Mouse (Mus musculus) skeletal muscle tissue, adult 2 months (tissue): ENCODE measurements around the gene Smtn.

Source experiments
- DNase-seq: peaks from one replicate; pipeline ENCODE4 v3.0.0-alpha.2; 2012; ENCODE audit warnings: low read depth, low spot score

Smtn gene

DNA sequence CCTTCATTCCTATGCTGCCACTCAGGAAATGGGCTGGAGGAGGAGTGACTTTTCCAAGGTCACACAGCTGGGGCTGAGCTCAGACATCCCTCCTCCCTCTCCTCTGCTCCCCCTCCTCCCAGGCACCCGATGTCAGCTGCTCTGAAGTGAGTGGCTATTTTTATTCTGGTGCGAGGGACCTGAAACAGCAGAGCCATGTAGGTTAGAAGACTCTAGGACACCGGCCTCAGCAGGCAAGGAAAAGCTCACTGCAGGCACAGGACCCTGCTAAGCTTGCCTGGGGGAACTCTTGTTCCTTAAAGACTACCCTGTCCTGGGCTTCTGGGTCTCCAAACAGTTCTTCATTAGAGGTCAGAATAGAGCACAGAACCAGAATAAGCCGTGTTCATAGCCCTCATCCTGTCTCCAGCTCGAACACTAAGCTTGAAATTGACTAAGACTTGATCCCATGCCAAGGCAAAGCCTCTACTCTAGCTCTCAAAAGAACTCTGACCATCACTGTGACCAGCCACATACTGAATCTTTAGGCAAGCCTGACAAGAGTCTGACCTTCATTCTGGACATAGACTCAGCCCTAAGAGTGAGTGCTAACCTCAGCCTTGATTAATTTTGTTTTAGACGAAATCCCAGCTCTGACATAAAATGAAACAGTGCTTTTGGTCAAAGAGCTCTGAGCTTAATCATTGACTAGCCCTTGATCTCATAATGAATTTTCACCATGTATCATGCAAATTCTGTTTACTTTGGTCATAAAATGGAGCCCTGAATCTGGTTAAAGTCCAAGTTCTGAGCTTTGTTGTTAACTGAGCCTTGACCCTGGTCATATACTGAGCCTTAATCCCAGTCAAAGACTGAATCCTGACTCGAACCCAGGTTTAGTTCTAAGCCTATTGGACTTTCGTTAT is 31.0 kb downstream of the Smtn start:
- DNase-seq: no peak

DNA sequence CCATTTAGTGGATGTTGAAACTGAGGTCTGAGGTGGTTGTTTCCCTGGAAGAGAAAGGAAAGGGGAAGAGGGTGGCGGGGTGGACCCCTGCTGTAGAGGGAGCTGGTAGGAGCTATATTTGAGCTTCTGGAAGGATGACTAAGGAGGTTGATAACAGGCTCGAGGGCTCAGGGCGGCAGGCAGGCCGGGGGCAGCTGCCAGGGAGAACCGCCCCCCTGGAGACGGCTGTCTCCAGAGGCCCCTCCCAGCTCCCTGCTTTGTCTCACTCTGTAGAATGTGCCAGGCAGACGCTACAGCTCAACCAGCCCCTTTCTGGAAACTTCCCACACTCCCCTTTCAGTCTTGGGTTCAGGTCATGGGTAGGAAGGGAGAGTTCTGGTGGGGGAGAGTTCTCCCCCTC is 32.2 kb downstream of the Smtn start:
- no peak for DNase-seq

DNA sequence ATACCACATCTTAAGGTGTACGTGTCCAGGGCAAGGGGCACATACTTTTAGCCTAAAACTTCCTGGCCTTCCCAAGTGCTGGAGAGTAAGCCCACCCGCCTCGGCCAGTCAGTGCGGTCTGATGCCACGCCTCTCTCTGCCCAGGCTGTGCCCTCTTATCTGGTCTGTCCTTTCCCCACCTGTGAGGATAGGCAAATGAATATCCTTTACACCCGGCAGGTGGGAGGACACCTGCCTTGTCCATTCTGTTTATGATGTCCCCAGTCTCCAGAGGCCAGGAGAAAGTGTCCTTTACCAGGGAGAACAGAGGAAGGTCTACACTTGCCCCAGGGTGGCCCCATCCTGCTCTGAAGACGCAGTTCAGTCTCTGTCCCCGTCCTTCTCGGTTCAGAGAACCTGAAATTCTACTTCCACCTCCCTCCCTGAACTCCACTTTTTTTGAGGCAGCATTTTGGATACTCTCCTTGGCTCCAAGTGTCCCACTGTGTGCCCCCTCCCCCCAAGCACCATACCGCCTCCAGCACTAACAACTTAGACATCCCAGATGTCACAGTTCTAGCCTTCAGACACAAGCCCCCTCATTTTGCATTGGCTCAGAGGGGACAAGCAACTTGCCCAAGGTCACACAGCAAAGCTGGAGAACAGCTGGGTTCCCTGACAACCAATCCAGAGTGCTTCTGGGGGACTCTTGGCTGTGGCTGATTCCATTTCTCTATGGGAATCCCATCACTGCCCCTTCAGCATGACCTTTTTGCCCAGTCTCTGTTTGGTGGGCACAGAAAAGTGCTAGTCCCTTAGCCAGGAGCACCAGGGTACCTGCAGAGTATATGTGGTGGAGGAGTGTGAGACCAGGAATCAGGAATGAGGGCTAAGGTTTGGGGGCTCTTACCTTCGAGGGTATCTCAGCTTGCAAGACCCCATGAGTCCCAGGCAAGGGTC is 36.4 kb downstream of the Smtn start:
- DNase-seq: no peak

DNA sequence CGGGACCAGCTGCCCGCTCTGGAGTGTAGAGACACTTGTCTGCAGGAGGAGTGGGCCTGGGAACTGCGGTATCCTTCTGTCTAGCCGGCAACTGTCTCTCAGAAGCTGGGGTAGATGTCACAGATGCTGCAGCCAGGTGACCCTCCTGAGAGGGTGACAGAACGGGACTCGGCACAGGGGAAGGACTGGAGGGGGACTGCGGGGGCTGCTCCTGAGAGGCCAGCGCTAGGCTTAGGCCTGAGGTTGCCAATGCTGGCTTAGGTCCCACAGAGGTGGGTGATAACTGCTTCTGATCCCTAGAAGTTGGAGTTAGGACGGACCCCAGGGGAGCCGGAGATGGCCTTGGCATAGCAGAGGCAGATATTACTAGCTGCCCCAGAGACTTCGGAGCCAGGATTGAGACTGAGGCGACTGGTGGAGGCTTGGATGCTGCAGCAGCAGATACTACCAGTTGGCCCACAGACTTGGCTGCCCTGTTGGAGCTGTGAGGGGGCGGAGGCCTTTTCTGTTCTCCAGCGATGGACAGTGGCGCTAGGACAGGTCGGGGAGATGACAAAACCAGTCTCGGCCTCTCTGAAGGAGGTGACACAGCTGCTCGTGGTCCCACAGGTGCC is 37.8 kb downstream of the Smtn start:
- no peak for DNase-seq

DNA sequence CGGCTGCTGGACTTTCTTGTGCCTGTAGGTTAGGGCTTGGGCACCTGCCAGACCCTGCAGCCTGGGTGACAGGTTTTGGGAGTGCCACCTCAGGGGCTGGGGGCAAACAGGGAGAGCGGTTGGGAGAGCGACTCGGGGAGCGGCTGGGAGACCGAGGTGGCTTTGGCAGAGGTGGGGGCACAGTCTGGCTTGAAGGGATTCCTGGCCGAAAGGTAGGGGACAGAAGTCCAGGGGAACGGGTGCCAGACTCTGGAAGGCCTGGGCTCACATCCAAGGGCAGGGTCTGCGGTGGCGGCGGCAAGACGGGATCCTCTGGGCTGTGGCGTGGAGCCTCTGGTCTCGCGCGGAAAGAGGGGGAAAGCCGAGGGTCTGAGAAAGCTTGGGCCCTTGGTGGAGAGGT is 38.4 kb downstream of the Smtn start:
- no peak for DNase-seq

DNA sequence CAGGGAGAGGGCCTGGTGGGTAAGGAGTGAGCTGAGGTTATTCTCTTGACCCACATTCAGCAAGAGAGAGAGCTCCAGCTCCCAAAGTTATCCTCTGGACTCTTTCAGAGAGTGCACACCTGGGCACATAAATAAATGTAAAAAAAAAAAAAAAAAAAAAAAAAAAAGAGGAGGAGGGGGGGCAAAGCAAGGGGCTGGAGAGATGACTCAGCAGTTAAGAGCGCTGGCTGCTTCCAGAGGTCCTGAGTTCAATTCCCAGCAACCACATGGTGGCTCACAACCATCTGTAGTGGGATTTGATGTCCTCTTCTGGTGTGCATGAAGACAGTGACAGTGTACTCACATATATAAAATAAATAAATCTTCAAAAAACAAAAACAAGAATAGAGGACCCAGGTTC is 43.1 kb downstream of the Smtn start:
- DNase-seq: no peak

DNA sequence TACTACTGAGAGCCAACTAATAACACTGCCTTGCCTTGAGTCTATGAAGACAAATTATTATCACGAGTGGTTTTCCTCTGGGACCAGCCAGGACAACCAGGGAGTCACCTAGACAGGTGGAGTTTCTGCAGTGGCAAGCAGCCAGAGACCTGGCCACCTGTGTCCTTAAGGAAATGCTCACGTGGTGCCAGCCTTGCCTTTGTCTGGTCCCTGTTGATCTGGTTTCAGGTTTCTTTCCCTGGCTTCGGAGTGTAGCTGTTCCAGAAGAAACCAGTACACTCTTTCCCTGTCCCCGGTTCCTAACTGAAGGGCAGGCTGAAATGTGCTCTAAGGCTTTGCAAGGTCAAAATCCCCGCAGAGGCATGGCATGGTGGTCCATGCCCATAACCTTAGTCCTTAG is 43.7 kb downstream of the Smtn start:
- DNase-seq: no peak

DNA sequence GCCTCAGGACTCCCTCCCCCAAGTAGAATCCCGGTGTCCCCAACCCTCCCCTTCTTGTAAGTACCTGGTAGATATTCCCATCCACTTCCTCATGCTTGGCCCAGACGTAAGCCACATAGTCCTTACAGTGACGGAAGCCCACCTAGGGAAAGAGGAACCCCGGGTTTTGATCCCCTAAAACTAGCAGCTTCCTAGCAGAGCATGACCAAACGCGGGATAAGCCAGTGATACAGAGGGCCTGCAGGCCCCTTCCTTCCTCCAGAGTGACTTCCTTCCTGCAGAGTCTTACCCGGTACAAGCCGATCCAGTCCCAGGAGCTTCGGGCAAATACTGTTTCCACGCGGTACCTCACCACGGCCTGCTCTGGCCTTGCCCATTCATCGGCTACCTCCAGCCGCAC is 44.9 kb downstream of the Smtn start:
- no peak for DNase-seq

DNA sequence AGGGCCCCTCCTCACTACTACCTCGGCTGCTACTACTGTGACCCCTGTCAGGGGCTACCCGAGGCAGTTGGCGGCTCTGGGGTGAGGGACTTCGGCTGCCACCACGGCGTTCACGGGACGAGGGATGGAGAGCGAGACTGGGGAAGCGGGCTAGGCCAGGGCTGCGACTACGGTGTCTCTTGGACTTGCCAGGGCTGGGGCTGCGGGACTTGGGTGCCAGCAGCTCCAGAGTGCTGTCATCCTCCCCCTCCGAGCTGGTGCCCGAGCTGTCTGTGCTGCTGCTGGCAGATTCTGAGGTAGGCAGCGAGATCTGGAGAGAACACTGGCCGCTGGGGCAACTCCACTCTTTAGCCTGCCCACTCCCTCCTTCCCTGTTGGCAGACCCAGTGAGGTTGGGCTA is 45.6 kb downstream of the Smtn start:
- no peak for DNase-seq

DNA sequence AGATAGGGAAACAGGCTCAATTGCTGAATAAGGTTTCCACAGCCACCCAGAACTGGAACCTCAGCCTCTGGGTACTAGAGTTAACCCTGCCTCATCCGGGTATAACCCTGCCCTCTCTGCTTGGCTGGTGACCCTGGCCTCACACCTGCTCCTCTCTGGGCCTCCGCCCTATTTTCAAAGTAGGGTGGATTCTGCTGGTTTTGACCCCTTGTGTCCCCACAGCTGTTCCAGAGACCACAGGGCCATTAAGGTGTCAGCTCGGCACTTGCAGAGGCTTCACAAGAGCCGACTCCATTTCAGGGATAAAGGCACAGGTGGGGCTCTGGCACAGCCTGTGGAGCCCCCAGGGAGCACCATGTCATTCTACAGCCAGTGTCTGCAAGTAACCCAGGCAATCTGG is 47.7 kb downstream of the Smtn start:
- DNase-seq: no peak

DNA sequence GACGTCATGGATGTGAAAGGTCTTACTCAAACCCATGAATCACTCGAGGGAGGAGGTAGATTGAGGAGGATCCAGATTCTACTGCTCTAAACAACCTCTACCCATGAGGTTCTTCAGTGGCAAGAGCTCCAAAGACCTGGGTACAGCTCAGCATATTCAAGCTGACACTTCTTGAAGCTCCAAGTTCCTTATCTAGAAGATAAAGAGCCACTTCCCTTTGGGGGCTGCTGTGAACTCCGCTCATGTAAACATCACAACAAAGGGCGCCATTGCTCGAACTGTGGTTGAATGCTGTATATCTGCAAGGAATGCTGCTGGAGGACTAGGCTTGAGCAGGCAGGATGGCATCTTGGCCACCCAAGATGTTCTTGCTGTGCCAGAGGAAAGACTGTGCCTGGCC is 51.4 kb downstream of the Smtn start:
- DNase-seq: no peak

DNA sequence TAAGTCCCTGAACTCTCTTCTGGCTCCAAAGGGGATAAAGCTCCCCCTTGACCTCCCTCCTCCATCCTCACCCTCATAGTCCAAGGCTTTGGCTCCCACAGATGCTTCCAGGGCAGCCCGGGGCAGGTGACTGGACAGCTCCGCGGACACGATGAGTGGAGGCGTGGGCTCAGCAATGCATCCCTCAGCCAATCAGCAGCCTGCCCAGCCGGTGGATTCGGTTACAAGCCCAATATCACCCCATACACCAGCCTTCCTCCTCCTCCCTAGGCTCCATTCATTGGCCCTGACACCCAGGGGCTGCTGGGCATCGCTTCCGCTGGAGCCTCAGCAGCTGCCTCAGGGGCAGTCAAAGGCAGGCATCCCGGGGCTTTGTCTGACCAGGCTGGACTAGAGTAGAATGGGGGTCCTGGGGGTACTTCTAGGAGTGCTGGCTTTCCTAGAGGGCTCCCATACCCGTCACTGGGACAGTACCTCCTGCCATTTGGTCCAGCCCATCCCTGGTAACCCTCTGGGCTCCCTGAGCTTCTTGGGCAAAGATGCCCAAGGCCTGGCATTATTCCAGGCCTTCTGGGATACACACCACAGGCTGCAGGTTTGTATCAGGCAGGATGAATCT is 52.4 kb downstream of the Smtn start, which contains the start of gene Pla2g3:
Gene Pla2g3 (plus strand): TSS at position 333 of the 619 bp plus-strand sequence.
- DNase-seq: no peak

DNA sequence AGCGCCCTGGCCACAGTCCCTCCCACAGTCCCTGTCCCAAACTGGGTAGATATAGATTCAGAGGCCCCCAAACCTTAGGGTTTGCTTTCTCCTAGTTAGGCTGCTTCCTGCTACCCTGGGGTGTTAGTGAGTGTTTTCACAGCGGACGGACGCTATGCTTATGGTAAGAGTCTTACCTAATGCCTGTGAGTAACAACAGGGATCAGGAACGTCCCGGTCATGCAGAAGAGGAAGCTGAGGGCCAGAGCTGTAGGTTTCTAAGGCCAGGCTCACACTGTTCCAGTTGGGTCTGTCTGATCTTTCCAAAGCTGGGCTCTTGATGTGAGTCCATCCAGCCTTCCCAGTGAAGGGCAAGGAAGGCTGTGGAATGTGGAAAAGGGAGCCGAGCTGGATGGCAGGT is 54.1 kb downstream of the Smtn start:
- DNase-seq: no peak

DNA sequence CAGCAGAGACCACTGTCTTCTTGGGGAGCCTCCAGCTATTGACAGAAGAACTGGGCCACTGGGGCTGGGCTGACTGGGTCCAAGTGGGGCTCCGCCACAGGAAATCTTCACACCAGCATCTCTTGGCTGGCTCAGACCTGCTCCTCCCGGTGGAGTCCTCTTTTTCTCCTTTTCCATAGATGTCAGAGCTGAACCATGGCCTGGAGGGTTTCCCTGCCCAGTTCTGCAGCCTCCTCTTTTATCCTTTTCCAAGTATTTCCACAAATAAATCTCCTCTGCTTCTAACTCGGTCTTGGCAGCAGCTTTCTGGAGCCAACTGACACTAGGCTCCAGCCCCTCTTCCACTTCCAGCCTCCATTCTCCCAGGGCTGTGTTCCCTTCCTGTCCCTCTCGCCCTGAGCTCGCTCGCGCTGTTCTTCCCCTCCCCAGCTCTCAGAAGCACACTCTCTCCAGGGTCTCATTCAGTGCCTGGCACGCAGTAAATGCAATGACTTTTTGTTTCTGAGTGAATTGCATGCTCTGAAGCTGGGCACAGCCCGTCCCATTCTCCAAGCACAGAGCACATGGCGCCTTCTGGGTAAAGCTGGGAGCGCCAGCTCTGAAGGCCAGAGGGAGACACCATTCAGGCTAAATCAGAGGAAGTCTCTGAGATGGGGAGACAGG is 56.3 kb downstream of the Smtn start:
- DNase-seq: no peak

DNA sequence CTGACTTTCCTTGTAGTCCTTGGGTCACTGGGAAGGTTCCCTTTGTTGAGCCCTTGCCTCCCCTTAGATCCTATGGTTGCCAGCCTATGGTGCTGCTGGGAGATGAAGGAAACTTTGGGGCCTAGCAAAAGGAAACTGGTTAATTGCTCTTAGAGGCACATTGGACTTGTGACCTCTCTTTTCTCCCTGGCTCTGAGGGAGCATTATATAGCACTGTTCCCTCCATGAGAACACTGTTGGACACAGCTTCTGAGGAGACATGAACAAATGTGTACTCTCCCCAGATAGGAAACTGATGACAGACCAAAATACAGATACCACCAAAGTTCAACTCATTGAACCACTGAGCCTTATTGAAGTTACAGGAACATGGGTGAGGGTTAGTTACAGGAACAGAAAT is 64.9 kb downstream of the Smtn start:
- no peak for DNase-seq

DNA sequence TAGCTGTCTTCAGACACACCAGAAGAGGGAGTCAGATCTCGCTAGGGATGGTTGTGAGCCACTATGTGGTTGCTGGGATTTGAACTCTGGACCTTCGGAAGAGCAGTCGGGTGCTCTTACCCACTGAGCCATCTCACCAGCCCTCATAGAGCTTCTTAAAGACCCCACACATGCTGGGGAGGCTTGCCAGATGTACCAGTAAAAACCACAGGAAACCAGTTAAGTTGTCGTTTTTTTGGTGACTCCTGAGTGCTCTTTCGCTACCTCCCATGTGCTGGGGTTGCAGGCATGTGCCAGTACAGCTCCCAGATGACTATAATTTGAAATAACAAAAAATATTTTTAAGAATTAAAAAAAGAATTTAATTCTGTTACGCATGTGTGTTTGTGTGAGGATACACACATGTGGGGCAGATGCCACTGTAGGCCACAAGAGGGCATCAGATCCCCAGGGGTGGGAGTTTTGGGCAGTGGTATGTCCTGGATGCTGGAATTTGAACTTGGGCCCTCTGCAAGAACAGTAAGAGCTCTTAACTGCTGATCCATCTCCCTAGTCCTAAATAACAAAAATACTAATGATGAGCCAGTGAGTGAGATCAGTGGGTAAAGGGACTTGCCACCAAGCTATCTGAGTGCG is 65.8 kb downstream of the Smtn start:
- no peak for DNase-seq

DNA sequence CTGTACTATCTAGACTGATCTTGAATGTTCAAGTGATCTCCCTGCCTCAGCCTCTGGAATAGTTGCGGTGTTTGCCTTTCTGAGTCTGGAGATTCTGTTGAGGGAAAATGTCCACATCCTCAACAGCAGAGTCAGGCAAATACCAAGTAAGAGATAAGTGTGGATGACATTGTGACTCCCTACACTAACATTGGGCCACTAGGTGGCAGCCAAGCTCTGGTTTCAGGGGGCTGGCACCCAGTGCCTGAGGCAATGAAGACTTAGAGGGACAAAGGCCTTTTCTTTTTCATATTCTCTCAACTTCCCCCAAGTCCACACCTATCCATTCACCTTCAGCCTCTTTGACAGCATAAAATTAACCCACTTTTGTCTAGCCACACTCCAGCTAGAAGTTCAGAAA is 67.9 kb downstream of the Smtn start:
- peak; percentile 65 for DNase-seq

DNA sequence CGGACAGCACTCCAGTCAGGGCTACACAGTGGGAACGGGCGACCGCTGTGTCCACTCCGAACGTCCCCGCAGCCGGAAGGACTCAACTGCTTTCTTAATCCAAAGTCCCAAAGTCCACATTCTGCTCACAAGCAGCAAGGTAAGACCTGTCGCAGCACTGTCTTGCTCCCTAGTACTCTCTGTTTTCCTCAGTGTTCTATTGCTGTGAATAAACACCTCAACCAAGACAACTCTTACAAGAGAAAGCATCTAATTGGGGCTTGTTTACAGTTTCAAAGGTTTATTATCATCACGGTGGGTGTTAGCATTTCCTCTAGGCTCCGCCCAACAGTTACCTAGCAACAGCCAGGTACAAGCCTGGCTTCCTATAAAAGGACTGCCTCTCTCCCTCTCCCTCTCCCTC is 69.0 kb downstream of the Smtn start:
- DNase-seq: no peak
